Mouse (Mus musculus): ENCODE data around the gene Prpf40b. TPM values are rescaled to one million over a fixed set of nuclear protein-coding genes. Genes with fewer than 3 reads are reported as not detected.

Gene Prpf40b
- polyA plus RNA-seq, 1 experiment from 2014 or later = 59.1 TPM

DNA sequence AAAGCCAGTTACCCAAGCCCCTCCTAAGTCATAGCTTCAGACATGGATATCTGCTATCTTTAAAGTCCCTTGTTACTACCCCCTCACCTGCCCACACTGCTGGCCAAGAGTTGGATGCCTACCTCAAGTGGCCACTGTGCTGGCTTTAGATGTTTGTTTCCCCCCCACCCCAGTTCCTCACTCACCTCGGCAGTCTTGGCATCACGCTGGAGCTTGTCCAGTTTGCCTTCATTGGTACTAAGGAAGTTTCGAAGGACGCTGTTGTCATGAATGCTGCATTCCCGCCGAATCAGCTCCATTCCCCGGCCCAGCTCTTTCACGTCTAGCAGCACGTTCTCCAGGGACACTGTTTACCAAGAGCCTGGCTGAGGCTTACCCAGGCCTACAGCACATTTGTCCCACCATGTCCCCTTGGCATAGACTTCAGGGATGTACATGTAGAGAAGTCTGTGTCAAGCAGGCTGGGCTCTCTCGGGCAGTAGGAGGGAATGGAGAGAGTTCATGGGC lies 25.3 kb downstream of the Prpf40b start:
- 53% methylated on average over 10 of the region's 10 CpGs for WGBS
- no peak overlapping the region for H3K9ac ChIP-seq
- peaks cover 97% of the 10 kb centered on the region for H3K36me3 ChIP-seq (ENCODE audit: insufficient read depth)
- peak overlapping the region; percentile 71 for H3K27ac ChIP-seq (ENCODE audit: low read depth)
- H3K4me3 ChIP-seq (ENCODE audit: low read depth, low read length) = no peak overlapping the region
- H3K27me3 ChIP-seq (ENCODE audit: insufficient read depth, low read length) = no peaks in the 10 kb centered on the region
- H3K4me1 ChIP-seq (ENCODE audit: insufficient read depth) = no peaks in the 10 kb centered on the region
- no peak overlapping the region for H3K4me2 ChIP-seq
- peak; percentile 49 for DNase-seq
- H3K9me3 ChIP-seq (ENCODE audit: low read depth, low read length) = no peaks in the 10 kb centered on the region
- no peak for TF ChIP-seq CTCF (IDR thresholded peaks at IDR 0.05; ENCODE audit: low read depth)
- ATAC-seq (ENCODE audit: insufficient read depth) = no peak

DNA sequence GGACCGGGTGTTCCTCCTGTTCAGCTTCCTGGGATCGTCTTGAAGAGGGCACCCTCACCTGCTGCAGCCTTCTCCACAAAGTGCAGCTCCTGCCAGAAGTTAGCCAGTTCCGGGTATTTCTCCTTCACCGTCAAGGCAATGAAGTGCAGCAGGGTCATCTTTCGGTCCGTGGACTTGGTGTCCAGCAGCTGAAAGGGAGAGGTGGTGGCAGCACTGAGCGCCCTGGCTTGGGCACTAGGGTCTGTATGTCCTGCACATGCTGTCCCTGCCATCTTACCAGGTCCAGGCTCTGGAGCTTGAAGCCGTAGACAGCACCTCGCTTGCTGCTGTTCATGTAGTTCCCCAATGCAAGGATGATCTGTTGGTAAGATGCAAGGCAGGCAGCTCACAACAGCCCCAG lies 26.1 kb downstream of the Prpf40b start:
- Histone ChIP-seq H3K27ac (ENCODE audit: low read depth) (peak overlapping the region; percentile 71; the same call in 1 of the 2 replicates), H3K36me3 (ENCODE audit: insufficient read depth) (peaks cover 97% of the 10 kb centered on the region), H3K4me2 (no peak overlapping the region), H3K9ac (no peak overlapping the region), H3K27me3 (ENCODE audit: insufficient read depth, low read length) (no peaks in the 10 kb centered on the region), H3K4me1 (ENCODE audit: insufficient read depth) (no peaks in the 10 kb centered on the region), H3K9me3 (ENCODE audit: low read depth, low read length) (no peaks in the 10 kb centered on the region), H3K4me3 (ENCODE audit: low read depth, low read length) (no peak overlapping the region)
- no peak for DNase-seq
- no peak for TF ChIP-seq CTCF (IDR thresholded peaks at IDR 0.05; ENCODE audit: low read depth)
- no peak for ATAC-seq (ENCODE audit: insufficient read depth)
- WGBS = 74% methylated on average over 9 of the region's 9 CpGs

DNA sequence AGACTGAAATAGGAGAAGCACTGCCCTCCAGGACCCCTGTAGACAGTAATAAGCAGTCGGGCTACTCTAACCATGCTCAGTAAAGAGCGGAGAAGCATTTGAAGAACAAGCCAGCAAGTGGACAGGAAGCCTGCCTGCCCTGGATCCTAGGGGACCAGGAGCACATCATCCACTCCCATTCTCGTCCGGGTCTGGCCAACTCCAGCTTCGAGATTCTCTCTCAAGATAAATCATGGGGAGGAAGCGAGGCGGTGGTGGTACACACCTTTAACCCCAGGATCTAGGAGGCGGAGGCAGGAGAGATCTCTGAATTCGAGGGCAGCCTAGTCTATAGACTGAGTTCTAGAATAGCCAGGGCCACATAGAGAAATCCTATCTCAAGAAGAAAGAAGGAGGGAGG lies 29.3 kb downstream of the Prpf40b start:
- DNase-seq (no peak), ATAC-seq (ENCODE audit: insufficient read depth) (no peak)
- peaks cover 88% of the 10 kb centered on the region for H3K36me3 ChIP-seq (ENCODE audit: insufficient read depth)
- H3K27me3 ChIP-seq (ENCODE audit: insufficient read depth, low read length) = no peaks in the 10 kb centered on the region
- no peak overlapping the region for H3K27ac ChIP-seq (ENCODE audit: low read depth)
- no peak for TF ChIP-seq CTCF (IDR thresholded peaks at IDR 0.05; ENCODE audit: low read depth)
- H3K9ac ChIP-seq = no peak overlapping the region
- WGBS = 82% methylated on average over 9 of the region's 9 CpGs
- no peak overlapping the region for H3K4me3 ChIP-seq (ENCODE audit: low read depth, low read length)
- H3K4me2 ChIP-seq = no peak overlapping the region
- H3K4me1 ChIP-seq (ENCODE audit: insufficient read depth) = no peaks in the 10 kb centered on the region
- no peaks in the 10 kb centered on the region for H3K9me3 ChIP-seq (ENCODE audit: low read depth, low read length)

DNA sequence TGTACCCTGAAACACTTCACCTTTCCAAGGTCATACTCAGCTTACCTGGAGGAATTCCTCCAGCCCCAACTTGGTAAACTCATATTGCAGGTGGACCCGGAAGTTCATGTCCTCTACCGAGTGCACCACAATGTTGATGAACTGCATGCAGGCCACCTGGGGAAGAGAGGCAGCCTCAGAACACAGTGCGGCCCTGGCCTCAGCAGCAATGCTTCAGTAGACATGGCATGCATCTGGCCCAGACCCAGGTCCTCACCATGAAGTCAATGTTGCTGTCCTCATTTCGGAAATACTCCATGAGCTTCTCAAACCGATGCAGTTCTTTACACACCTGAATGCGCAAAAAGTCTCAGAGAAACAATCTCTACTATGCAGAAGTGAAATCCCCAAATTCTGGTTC lies 30.7 kb downstream of the Prpf40b start:
- Histone ChIP-seq H3K9ac (no peak overlapping the region), H3K9me3 (ENCODE audit: low read depth, low read length) (no peaks in the 10 kb centered on the region), H3K27me3 (ENCODE audit: insufficient read depth, low read length) (no peaks in the 10 kb centered on the region), H3K4me3 (ENCODE audit: low read depth, low read length) (no peak overlapping the region), H3K36me3 (ENCODE audit: insufficient read depth) (peaks cover 87% of the 10 kb centered on the region), H3K4me2 (no peak overlapping the region), H3K4me1 (ENCODE audit: insufficient read depth) (no peaks in the 10 kb centered on the region; the same call in 1 of the 2 replicates), H3K27ac (ENCODE audit: low read depth) (peak overlapping the region; percentile 28; the same call in 1 of the 2 replicates)
- DNase-seq = no peak
- TF ChIP-seq CTCF (IDR thresholded peaks at IDR 0.05; ENCODE audit: low read depth) = no peak
- WGBS = 89% methylated on average over 6 of the region's 6 CpGs
- no peak for ATAC-seq (ENCODE audit: insufficient read depth)

DNA sequence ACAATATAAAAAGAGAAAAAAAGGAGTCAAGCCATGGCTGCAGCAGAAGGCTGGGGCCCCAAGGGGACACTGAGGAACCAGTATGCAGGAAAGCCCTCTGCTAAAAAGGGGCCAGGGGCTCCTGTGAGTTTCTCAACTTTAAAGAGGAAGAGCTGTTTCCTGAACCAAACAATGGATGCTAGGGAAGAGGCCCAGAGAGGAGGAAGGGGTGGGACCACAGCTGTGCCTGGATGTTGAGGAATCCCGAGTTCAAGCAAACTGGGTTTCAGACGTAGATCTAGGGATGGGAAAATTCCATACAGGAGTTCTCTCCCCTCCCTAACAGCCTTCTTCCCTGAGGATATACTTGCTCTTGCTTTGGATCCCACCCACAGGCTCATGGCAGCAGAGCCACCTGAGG lies 31.5 kb downstream of the Prpf40b start:
- Histone ChIP-seq H3K4me2 (no peak overlapping the region), H3K9me3 (ENCODE audit: low read depth, low read length) (no peaks in the 10 kb centered on the region), H3K27me3 (ENCODE audit: insufficient read depth, low read length) (no peaks in the 10 kb centered on the region), H3K36me3 (ENCODE audit: insufficient read depth) (peaks cover 84% of the 10 kb centered on the region), H3K9ac (no peak overlapping the region), H3K4me3 (ENCODE audit: low read depth, low read length) (no peak overlapping the region), H3K27ac (ENCODE audit: low read depth) (peak overlapping the region; percentile 28; the same call in 1 of the 2 replicates), H3K4me1 (ENCODE audit: insufficient read depth) (no peaks in the 10 kb centered on the region; the same call in 1 of the 2 replicates)
- DNase-seq (peak; percentile 60), ATAC-seq (ENCODE audit: insufficient read depth) (peak; percentile 41; the same call in 1 of the 2 replicates)
- no peak for TF ChIP-seq CTCF (IDR thresholded peaks at IDR 0.05; ENCODE audit: low read depth)
- WGBS = 38% methylated on average over 2 of the region's 2 CpGs

DNA sequence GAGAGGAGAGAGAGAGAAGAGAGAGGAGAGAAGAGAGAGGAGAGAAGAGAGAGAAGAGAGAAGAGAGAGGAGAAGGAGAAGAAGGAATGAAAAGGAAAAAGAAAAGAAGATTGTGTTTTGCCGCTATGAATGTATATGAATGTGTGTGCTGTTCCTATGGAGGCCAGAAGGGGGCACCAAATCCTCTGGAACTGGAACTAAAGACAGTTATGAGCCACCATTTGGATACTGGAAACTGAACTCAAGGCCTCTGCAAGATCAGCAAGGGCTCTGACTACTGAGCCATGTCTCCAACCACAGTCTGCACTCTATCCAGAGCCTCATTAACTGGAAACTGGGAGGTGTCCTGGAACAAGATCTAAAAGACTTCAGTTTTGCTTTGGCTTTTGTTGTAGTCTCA lies 32.1 kb downstream of the Prpf40b start:
- H3K27ac ChIP-seq (ENCODE audit: low read depth) = no peak overlapping the region
- WGBS = 73% methylated on average over 1 of the region's 1 CpGs

DNA sequence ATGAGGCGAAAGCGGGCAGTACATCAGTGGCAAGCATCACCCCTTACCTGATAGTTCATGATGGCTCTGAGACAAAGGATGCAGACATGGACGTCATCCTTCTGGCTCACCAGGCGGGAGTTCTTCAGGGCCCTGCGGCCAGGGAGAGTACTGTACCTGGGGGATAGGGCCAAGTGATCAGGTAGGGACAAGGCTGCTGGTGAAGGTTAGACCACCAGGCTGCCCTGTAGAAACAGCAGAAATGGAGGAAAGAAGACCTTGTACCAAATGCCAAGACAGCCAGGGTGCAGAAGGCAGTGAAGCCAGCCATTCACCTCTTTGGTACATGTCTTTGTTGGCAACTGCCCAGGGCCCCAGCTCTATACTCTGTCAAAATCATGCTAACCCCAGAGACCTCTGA lies 33.1 kb downstream of the Prpf40b start:
- H3K4me3 ChIP-seq (ENCODE audit: low read depth, low read length) = no peak overlapping the region
- DNase-seq (no peak), ATAC-seq (ENCODE audit: insufficient read depth) (no peak)
- no peak for TF ChIP-seq CTCF (IDR thresholded peaks at IDR 0.05; ENCODE audit: low read depth)
- H3K4me2 ChIP-seq = no peak overlapping the region
- H3K27ac ChIP-seq (ENCODE audit: low read depth) = no peak overlapping the region
- H3K36me3 ChIP-seq (ENCODE audit: insufficient read depth) = peaks cover 76% of the 10 kb centered on the region
- 96% methylated on average over 5 of the region's 5 CpGs for WGBS
- H3K9me3 ChIP-seq (ENCODE audit: low read depth, low read length) = no peaks in the 10 kb centered on the region
- no peak overlapping the region for H3K9ac ChIP-seq
- peaks cover 10% of the 10 kb centered on the region for H3K4me1 ChIP-seq (ENCODE audit: insufficient read depth)
- H3K27me3 ChIP-seq (ENCODE audit: insufficient read depth, low read length) = no peaks in the 10 kb centered on the region

More for the DNA sequence above, 32.1 kb downstream of the Prpf40b start:
- Histone ChIP-seq H3K4me1 (ENCODE audit: insufficient read depth) (peaks cover 1% of the 10 kb centered on the region), H3K4me2 (no peak overlapping the region), H3K4me3 (ENCODE audit: low read depth, low read length) (no peak overlapping the region), H3K36me3 (ENCODE audit: insufficient read depth) (peaks cover 84% of the 10 kb centered on the region), H3K9me3 (ENCODE audit: low read depth, low read length) (no peaks in the 10 kb centered on the region), H3K9ac (no peak overlapping the region), H3K27me3 (ENCODE audit: insufficient read depth, low read length) (no peaks in the 10 kb centered on the region)
- ATAC-seq (ENCODE audit: insufficient read depth) = no peak
- peak; percentile 73 for DNase-seq
- TF ChIP-seq CTCF (IDR thresholded peaks at IDR 0.05; ENCODE audit: low read depth) = peak; percentile 80
